Mouse (Mus musculus): ENCODE measurements around the gene Mapk6. TPM values are rescaled to one million over a fixed set of nuclear protein-coding genes. Genes with fewer than 3 reads are reported as not detected.
"Not testable (repeated sequence)": the region's sequence is repeated elsewhere in the genome, so short reads cannot be mapped to it uniquely, and the experiment has no call there.

The Mapk6 gene
- 140 and 141 TPM in 2 replicates for polyA plus RNA-seq (2014; fragmentation: Nextera tagmentation; extraction: Ambion mirVana)

GRCm38 (mm10) chr9:75409852-75410378 is at the start of gene Mapk6:
Gene Mapk6, minus strand, starts transcription at chr9:75410005.
- peak within 1 kb of the TSS; percentile 66 for H3K4me2 ChIP-seq (ENCODE audit: low read length)
- WGBS = under 1% methylated on average over 41 of the region's 58 CpGs
- no peaks in the 10 kb centered on the region for H3K36me3 ChIP-seq (ENCODE audit: control insufficient read depth, insufficient read depth, low read length)
- peak; percentile 95 for DNase-seq (ENCODE audit: low spot score)
- H3K4me1 ChIP-seq (ENCODE audit: control insufficient read depth, insufficient read depth, low read length) = peaks cover 17% of the 10 kb centered on the region
- peak within 1 kb of the TSS; percentile 94 for H3K4me3 ChIP-seq (ENCODE audit: low read depth, low read length)
- H3K27me3 ChIP-seq (replicated peaks; ENCODE audit: control insufficient read depth, insufficient read depth, low read length) = no peaks in the 10 kb centered on the region
- H3K27ac ChIP-seq (ENCODE audit: low read depth, low read length) = peak within 1 kb of the TSS; percentile 99
- no peaks in the 10 kb centered on the region for H3K9me3 ChIP-seq (replicated peaks; ENCODE audit: control insufficient read depth, low read length)
- H3K9ac ChIP-seq (ENCODE audit: low read length) = peak within 1 kb of the TSS; percentile 96
- ATAC-seq = peak; percentile 94

GRCm38 (mm10) chr9:75455684-75456083 is 45.9 kb upstream of the Mapk6 start:
- Histone ChIP-seq H3K4me2 (ENCODE audit: low read length) (no peak overlapping the region), H3K36me3 (ENCODE audit: control insufficient read depth, insufficient read depth, low read length) (peaks cover 97% of the 10 kb centered on the region), H3K27me3 (replicated peaks; ENCODE audit: control insufficient read depth, insufficient read depth, low read length) (no peaks in the 10 kb centered on the region), H3K9ac (ENCODE audit: low read length) (no peak overlapping the region), H3K4me1 (ENCODE audit: control insufficient read depth, insufficient read depth, low read length) (no peaks in the 10 kb centered on the region), H3K9me3 (replicated peaks; ENCODE audit: control insufficient read depth, low read length) (no peaks in the 10 kb centered on the region), H3K4me3 (ENCODE audit: low read depth, low read length) (no peak overlapping the region), H3K27ac (ENCODE audit: low read depth, low read length) (no peak overlapping the region)
- DNase-seq (ENCODE audit: low spot score) = no peak
- no peak for ATAC-seq
- WGBS = 77% methylated on average over 10 of the region's 10 CpGs

GRCm38 (mm10) chr9:75453994-75454393 is 44.2 kb upstream of the Mapk6 start:
- no peaks in the 10 kb centered on the region for H3K9me3 ChIP-seq (replicated peaks; ENCODE audit: control insufficient read depth, low read length)
- no peak for ATAC-seq
- 84% methylated on average over 2 of the region's 2 CpGs for WGBS

GRCm38 (mm10) chr9:75448021-75448420 is 38.2 kb upstream of the Mapk6 start:
- H3K4me1 ChIP-seq (ENCODE audit: control insufficient read depth, insufficient read depth, low read length) = peaks cover under 1% of the 10 kb centered on the region
- no peaks in the 10 kb centered on the region for H3K27me3 ChIP-seq (replicated peaks; ENCODE audit: control insufficient read depth, insufficient read depth, low read length)
- 91% methylated on average over 3 of the region's 3 CpGs for WGBS
- H3K27ac ChIP-seq (ENCODE audit: low read depth, low read length) = no peak overlapping the region
- no peak overlapping the region for H3K9ac ChIP-seq (ENCODE audit: low read length)
- no peak for ATAC-seq
- H3K4me2 ChIP-seq (ENCODE audit: low read length) = no peak overlapping the region
- DNase-seq (ENCODE audit: low spot score) = no peak
- H3K9me3 ChIP-seq (replicated peaks; ENCODE audit: control insufficient read depth, low read length) = no peaks in the 10 kb centered on the region
- H3K4me3 ChIP-seq (ENCODE audit: low read depth, low read length) = no peak overlapping the region
- H3K36me3 ChIP-seq (ENCODE audit: control insufficient read depth, insufficient read depth, low read length) = peaks cover 70% of the 10 kb centered on the region

More at GRCm38 (mm10) chr9:75453994-75454393, 44.2 kb upstream of the Mapk6 start:
- no peaks in the 10 kb centered on the region for H3K4me1 ChIP-seq (ENCODE audit: control insufficient read depth, insufficient read depth, low read length)
- H3K4me3 ChIP-seq (ENCODE audit: low read depth, low read length) = no peak overlapping the region
- DNase-seq (ENCODE audit: low spot score) = no peak
- H3K36me3 ChIP-seq (ENCODE audit: control insufficient read depth, insufficient read depth, low read length) = peaks cover 91% of the 10 kb centered on the region
- H3K9ac ChIP-seq (ENCODE audit: low read length) = no peak overlapping the region
- H3K4me2 ChIP-seq (ENCODE audit: low read length) = no peak overlapping the region
- no peaks in the 10 kb centered on the region for H3K27me3 ChIP-seq (replicated peaks; ENCODE audit: control insufficient read depth, insufficient read depth, low read length)
- H3K27ac ChIP-seq (ENCODE audit: low read depth, low read length) = no peak overlapping the region

GRCm38 (mm10) chr9:75446574-75446973 is 36.8 kb upstream of the Mapk6 start:
- DNase-seq (ENCODE audit: low spot score); H3K4me2 ChIP-seq (ENCODE audit: low read length); H3K9me3 ChIP-seq (replicated peaks; ENCODE audit: control insufficient read depth, low read length); H3K9ac ChIP-seq (ENCODE audit: low read length); ATAC-seq; H3K27me3 ChIP-seq (replicated peaks; ENCODE audit: control insufficient read depth, insufficient read depth, low read length); H3K4me3 ChIP-seq (ENCODE audit: low read depth, low read length); H3K27ac ChIP-seq (ENCODE audit: low read depth, low read length): not testable (repeated sequence)
- H3K4me1 ChIP-seq (ENCODE audit: control insufficient read depth, insufficient read depth, low read length) = peaks cover 12% of the 10 kb centered on the region
- peaks cover 57% of the 10 kb centered on the region for H3K36me3 ChIP-seq (ENCODE audit: control insufficient read depth, insufficient read depth, low read length)
- WGBS = 85% methylated on average over 10 of the region's 10 CpGs

GRCm38 (mm10) chr9:75444981-75445380 is 35.2 kb upstream of the Mapk6 start:
- Histone ChIP-seq H3K4me1 (ENCODE audit: control insufficient read depth, insufficient read depth, low read length) (peaks cover 12% of the 10 kb centered on the region), H3K4me3 (ENCODE audit: low read depth, low read length) (no peak overlapping the region), H3K36me3 (ENCODE audit: control insufficient read depth, insufficient read depth, low read length) (peaks cover 48% of the 10 kb centered on the region), H3K9me3 (replicated peaks; ENCODE audit: control insufficient read depth, low read length) (no peaks in the 10 kb centered on the region), H3K27me3 (replicated peaks; ENCODE audit: control insufficient read depth, insufficient read depth, low read length) (no peaks in the 10 kb centered on the region), H3K27ac (ENCODE audit: low read depth, low read length) (no peak overlapping the region), H3K4me2 (ENCODE audit: low read length) (no peak overlapping the region), H3K9ac (ENCODE audit: low read length) (no peak overlapping the region)
- no peak for DNase-seq (ENCODE audit: low spot score)
- ATAC-seq = no peak
- WGBS = 91% methylated on average over 15 of the region's 15 CpGs

- under 1% methylated on average over 30 of the region's 31 CpGs for WGBS
These were observed 31.9 kb upstream of the Mapk6 start for GRCm38 (mm10) chr9:75441691-75442131.

GRCm38 (mm10) chr9:75440796-75441666 is 31.2 kb upstream of the Mapk6 start, which contains the start of gene Leo1:
Gene Leo1, plus strand, starts transcription at chr9:75441524.
- ATAC-seq (peak; percentile 95), DNase-seq (ENCODE audit: low spot score) (peak; percentile 97)
- Histone ChIP-seq H3K4me3 (ENCODE audit: low read depth, low read length) (peak within 1 kb of the TSS; percentile 73), H3K9me3 (replicated peaks; ENCODE audit: control insufficient read depth, low read length) (no peaks in the 10 kb centered on the region), H3K4me1 (ENCODE audit: control insufficient read depth, insufficient read depth, low read length) (peaks cover 12% of the 10 kb centered on the region), H3K27me3 (replicated peaks; ENCODE audit: control insufficient read depth, insufficient read depth, low read length) (no peaks in the 10 kb centered on the region), H3K27ac (ENCODE audit: low read depth, low read length) (peak within 1 kb of the TSS; percentile 85), H3K9ac (ENCODE audit: low read length) (peak within 1 kb of the TSS; percentile 86), H3K36me3 (ENCODE audit: control insufficient read depth, insufficient read depth, low read length) (peaks cover 13% of the 10 kb centered on the region), H3K4me2 (ENCODE audit: low read length) (peak within 1 kb of the TSS; percentile 84)
- WGBS = under 1% methylated on average over 44 of the region's 45 CpGs

More at GRCm38 (mm10) chr9:75441691-75442131, 31.9 kb upstream of the Mapk6 start:
- H3K4me2 ChIP-seq (ENCODE audit: low read length) = peak overlapping the region; percentile 84
- no peaks in the 10 kb centered on the region for H3K27me3 ChIP-seq (replicated peaks; ENCODE audit: control insufficient read depth, insufficient read depth, low read length)
- H3K4me1 ChIP-seq (ENCODE audit: control insufficient read depth, insufficient read depth, low read length) = peaks cover 12% of the 10 kb centered on the region
- ATAC-seq = peak; percentile 89
- peak overlapping the region; percentile 86 for H3K9ac ChIP-seq (ENCODE audit: low read length)
- no peaks in the 10 kb centered on the region for H3K9me3 ChIP-seq (replicated peaks; ENCODE audit: control insufficient read depth, low read length)
- peak overlapping the region; percentile 73 for H3K4me3 ChIP-seq (ENCODE audit: low read depth, low read length)
- DNase-seq (ENCODE audit: low spot score) = no peak
- H3K36me3 ChIP-seq (ENCODE audit: control insufficient read depth, insufficient read depth, low read length) = peaks cover 17% of the 10 kb centered on the region
- H3K27ac ChIP-seq (ENCODE audit: low read depth, low read length) = peak overlapping the region; percentile 85
